Mouse (Mus musculus): Measurements from ENCODE around the gene Fam207a. TPM values are rescaled to one million over a fixed set of nuclear protein-coding genes. Genes with fewer than 3 reads are reported as not detected.
A peak's percentile ranks its signal among the peaks of the same experiment; 100 is the strongest.

Fam207a gene
- total RNA-seq, 2 experiments from 2014 or later, result 9.8 to 10.5 TPM

- no peak for DNase-seq
- intact Hi-C loops (cut with DNase I), result no loop called here
These were observed 16.4 kb upstream of the Fam207a start for GRCm38 (mm10) chr10:77532020-77532413.

- no peak for DNase-seq
- intact Hi-C loops (cut with DNase I), result no loop called here
These were observed 15.7 kb upstream of the Fam207a start for GRCm38 (mm10) chr10:77531026-77532019.

GRCm38 (mm10) chr10:77530140-77530539, 14.6 kb upstream of the Fam207a start, which contains the start of gene Itgb2:
Gene Itgb2 (plus strand): TSS chr10:77530252.
- DNase-seq, result no peak
- intact Hi-C loops (cut with DNase I), result no loop called here

DNA sequence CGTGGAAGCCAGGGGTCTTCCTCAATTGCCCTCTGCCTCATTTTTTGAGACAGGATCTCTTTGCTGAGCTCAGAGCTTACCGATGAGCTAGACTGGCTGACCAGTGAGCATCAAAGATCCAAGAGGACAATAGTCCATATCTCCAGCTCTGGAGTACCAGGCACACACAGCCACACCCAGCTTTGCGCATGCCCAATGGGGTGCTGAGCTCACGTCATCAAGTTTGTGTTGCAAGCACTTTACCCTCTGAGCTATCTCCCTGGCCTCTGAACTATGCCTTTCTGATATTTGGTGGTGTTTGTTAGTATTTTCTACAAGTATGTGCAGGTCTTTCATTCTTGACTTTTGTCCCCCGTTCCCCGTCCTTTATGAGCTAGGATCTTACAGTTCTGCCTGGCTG, 13.0 kb upstream of the Fam207a start:
- DNase-seq, result no peak
- intact Hi-C loops (cut with DNase I), result no loop called here

DNA sequence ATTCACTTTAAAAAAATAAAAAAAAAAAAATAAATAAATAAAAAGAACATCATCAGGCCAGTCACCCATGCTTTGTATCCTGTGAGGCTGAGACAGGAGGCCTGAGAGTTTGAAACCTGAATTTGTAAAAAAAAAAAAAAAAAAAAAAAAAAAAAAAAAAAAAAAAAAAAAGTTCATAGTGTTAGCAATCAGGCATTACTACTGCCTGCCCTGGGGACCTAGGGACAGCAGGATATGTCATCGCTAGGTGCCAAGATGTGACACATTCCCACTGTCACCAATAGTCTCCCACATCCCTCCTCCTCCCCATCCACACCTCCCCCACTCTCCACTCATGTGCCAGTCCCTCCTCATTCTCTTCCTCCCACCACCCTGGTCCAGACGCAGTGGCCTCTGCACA, 10.9 kb upstream of the Fam207a start:
- no peak for DNase-seq
- intact Hi-C loops (cut with DNase I), result no loop called here

DNA sequence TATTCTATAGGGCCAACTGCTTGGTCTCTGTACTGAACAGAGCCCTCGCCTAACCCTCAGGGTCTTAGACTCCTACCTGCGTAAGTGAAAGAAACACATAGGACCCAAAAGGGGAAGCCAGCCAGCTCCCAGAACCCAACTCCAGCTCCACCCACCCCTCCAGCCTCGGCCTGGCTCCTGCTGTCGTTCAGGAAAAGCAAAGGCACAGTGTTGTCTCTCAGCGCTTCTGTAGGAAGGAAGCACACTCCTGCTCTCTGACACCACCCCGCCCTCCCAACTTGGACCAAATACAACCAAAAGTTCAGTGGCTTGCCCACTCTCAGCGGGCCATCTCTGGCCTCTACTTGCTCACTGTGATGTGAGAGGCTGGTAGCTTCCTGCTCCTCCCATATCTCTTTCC, 7.7 kb upstream of the Fam207a start:
- DNase-seq, result no peak
- intact Hi-C loops (cut with DNase I), result no loop called here

DNA sequence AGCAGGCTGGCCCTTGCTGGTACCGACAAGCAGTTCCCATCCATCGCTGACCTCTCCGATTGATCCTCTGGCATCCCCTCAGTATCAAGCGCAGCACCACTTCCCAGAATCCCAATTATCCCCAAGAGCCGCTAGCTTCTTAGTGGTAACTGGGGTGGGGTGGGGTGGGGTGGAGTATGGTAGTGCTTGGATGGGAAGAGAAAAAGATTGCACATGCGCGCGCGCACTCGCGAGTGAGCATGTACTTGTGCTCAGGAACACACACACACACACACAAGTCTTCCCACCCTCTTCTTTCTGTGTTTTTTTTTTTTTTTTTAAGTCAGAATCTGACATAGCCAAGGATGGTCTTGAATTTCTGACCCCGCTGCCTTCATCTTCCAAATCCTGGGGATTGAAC, 7.2 kb upstream of the Fam207a start:
- intact Hi-C loops (cut with DNase I), result no loop called here
- no peak for DNase-seq

- intact Hi-C loops (cut with DNase I), result no loop called here
- no peak for DNase-seq
These were observed 6.6 kb upstream of the Fam207a start for GRCm38 (mm10) chr10:77522021-77522731.

- intact Hi-C loops (cut with DNase I), result loop anchor here (2.0 kb wide), 1 partner anchor 396 kb away; no protein-coding TSS in a partner anchor
These were observed 4.9 kb upstream of the Fam207a start for GRCm38 (mm10) chr10:77520497-77520896.

GRCm38 (mm10) chr10:77519191-77519590, 3.6 kb upstream of the Fam207a start:
- no peak for DNase-seq
- intact Hi-C loops (cut with DNase I), result loop anchor here (5.0 kb wide), 1 partner anchor 358 kb away; no protein-coding TSS in a partner anchor

More at GRCm38 (mm10) chr10:77520497-77520896, 4.9 kb upstream of the Fam207a start:
- no peak for DNase-seq

DNA sequence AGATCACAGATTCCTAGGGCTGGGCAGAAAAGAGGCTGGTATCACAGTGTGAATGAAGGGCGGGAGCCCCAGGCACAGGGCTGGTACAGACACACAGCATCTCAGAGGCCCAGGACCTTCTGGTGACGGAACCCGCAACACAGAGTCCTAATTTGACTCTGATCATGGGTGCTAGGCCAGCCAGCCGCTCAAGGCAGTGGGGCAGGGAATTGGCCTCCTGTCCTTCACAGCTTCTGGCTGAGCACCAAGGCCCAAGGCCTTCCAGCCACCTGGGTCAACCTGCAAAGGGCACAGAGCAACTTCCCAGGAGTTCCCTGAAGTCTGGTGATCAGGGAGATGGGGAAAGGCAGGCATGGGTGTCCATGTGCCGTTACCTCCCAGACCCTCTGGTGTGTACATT, 2.2 kb upstream of the Fam207a start:
- intact Hi-C loops (cut with DNase I), result loop anchor here (1.0 to 5.0 kb wide), 2 partner anchors 48 to 360 kb away; no protein-coding TSS in a partner anchor

GRCm38 (mm10) chr10:77517066-77517620, 1.6 kb upstream of the Fam207a start:
- DNase-seq, result peak; percentile 76 to 82
- intact Hi-C loops (cut with DNase I), result loop anchor here (1.0 to 5.0 kb wide), 2 partner anchors 49 to 360 kb away; no protein-coding TSS in a partner anchor

More for the DNA sequence above, 2.2 kb upstream of the Fam207a start:
- no peak for DNase-seq

DNA sequence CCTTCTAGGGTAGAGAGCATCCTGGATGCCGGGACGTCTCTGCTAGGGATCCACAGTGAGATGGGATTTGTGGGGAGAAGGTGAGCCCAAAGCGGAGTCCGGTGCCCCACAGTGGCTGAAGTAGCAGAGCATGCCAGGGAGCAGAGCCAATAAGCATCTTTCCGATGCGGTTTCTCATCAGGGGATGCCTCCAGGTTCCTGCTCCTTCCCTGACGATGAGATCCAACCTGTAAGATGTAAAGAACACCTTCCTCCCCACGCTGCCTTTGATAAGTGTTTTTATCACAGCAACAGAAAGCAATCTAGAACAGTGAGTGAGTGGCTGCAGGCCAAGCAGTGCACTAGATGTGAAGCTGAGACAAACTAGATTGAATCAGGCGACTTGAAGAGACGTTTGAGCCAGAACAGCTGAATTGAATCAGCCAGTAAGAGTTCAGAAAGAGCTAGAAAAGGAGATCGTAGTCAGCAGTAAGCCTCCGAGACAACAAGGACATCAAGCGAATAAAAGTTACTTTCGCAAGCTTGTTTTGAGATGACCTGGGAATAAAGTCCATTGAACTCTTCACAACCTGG, 880 bp upstream of the Fam207a start:
- intact Hi-C loops (cut with DNase I), result loop anchor here (1.0 to 5.0 kb wide), 2 partner anchors 106 to 361 kb away; partner anchors contain the start of gene Ube2g2
- no peak for DNase-seq

DNA sequence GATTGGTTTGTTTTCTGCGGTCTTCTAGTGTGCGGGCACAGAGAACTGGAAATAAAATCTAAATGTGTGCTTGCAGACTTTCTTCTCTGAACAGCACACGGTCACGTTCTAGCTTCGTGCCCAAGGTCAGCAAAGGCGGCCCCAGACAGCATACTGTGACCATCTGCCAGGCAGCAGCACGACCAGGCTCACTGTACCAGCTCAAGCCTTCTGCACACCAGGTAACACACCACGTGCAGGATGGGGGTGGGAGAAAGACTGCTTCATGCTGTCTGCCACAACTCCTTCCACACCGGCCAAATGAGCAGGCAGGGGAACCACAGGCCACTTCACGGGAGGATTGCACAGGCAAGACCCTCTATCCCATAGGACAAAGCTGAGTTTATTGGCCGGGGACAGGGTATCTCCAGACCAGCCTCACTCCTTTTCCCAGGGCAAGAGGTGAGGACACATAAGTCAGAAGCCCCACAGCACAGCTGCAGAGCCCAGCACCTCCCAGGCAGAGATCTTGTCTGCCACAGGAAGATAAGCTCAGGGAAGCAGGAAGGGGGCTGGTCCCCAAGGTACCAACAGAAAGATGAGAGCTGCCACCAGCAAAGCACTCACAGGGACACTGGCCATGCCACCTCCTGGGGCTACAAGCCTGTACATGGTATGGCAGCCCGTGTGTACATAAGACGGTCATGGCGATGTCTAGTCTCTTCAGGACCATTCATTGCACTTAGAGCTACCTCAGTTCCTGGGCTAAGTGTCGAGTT, 5.2 kb downstream of the Fam207a start:
- no peak for DNase-seq
- intact Hi-C loops (cut with DNase I), result loop anchor here (5.0 kb wide), 1 partner anchor 378 kb away; no protein-coding TSS in a partner anchor

- peak; percentile 90 to 95 for DNase-seq
- intact Hi-C loops (cut with DNase I), result loop anchor here (1.0 to 5.0 kb wide), 5 partner anchors 77 to 377 kb away; partner anchors contain the start of gene Adarb1
These were observed 6.0 kb downstream of the Fam207a start for GRCm38 (mm10) chr10:77509403-77510187.

GRCm38 (mm10) chr10:77508744-77509143, 6.8 kb downstream of the Fam207a start:
- intact Hi-C loops (cut with DNase I), result loop anchor here (1.0 to 5.0 kb wide), 4 partner anchors 76 to 225 kb away; partner anchors contain the start of gene Adarb1
- DNase-seq, result no peak

DNA sequence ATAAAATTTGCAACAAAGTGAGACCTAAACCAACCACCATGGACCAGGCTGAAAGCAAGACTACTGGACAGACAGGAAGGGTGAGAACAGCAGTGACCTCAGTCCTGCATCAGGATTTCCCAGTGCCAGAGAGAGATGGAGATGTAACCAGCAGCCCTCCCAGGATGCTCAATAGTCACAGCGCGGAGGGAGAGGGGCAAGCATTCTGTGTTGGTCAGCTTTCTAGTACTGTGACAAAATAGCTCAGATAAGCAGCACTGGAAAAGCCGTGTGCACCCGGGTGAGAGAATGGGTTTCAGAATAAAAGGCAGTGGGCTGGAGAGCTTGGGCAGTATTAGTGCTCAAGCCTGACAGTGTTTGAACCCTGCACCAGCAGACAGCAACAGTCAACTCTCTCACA, 7.8 kb downstream of the Fam207a start:
- DNase-seq, result no peak
- intact Hi-C loops (cut with DNase I), result loop anchor here (2.0 to 5.0 kb wide), 2 partner anchors 75 to 89 kb away; partner anchors contain the start of gene Adarb1

- peak; percentile 44 to 59 for DNase-seq
- intact Hi-C loops (cut with DNase I), result loop anchor here (5.0 kb wide), 1 partner anchor 75 kb away; no protein-coding TSS in a partner anchor
These were observed 8.5 kb downstream of the Fam207a start for GRCm38 (mm10) chr10:77506961-77507577.
